Mouse (Mus musculus) liver, embryonic 14.5 days (tissue): Measurements from ENCODE around the gene Vmn2r3. TPM values are rescaled to one million over a fixed set of nuclear protein-coding genes. Genes with fewer than 3 reads are reported as not detected.
"Not testable (repeated sequence)": the region's sequence is repeated elsewhere in the genome, so short reads cannot be mapped to it uniquely, and the experiment has no call there.

Source experiments
- ATAC-seq: fragments of 200-750 bp; cut with Nextera tagmentation; 2 replicates; pipeline ENCODE4 v1.8.0; 2017; ENCODE audit warnings: moderate number of reproducible peaks, mild to moderate bottlenecking, moderate library complexity; ENCODE audit not compliant: insufficient read depth
- DNase-seq, 3 experiments: peaks; one replicate each; pipeline ENCODE4 v3.0.0-alpha.2; 2012 to 2013; ENCODE audit warnings: low read depth in 3 of 3, low spot score in 3 of 3
- H3K27ac ChIP-seq: fragments of 300-500 bp; sonication (generic); 2 replicates; pipeline ENCODE4 v1.5.1; 2014; ENCODE audit warnings: moderate library complexity, mild to moderate bottlenecking, control low read depth, inconsistent platforms
- H3K27me3 ChIP-seq: fragments of 300-500 bp; sonication (generic); 2 replicates; pipeline ENCODE4 v1.6.1; 2014; ENCODE audit warnings: mild to moderate bottlenecking, low read length, moderate library complexity; ENCODE audit not compliant: control insufficient read depth, insufficient read depth
- H3K36me3 ChIP-seq: fragments of 300-500 bp; sonication (generic); replicated peaks from 2 replicates; pipeline ENCODE4 v1.6.1; 2014; ENCODE audit warnings: low read depth; ENCODE audit not compliant: control insufficient read depth, insufficient read depth
- H3K4me1 ChIP-seq, 2 experiments: fragments of 200-500 bp in 1 of 2; fragments of 300-500 bp in 1 of 2; sonication (generic) in 1 of 2; replicated peaks; 2 replicates each; pipeline ENCODE4 v1.6.1; 2012 to 2014; ENCODE audit warnings: antibody characterized with exemption in 1 of 2, inconsistent platforms in 1 of 2, low read length in 1 of 2; ENCODE audit not compliant: control insufficient read depth in 2 of 2, insufficient read depth in 2 of 2
- H3K4me2 ChIP-seq: fragments of 300-500 bp; sonication (generic); 2 replicates; pipeline ENCODE4 v1.6.1; 2014; ENCODE audit warnings: low read depth, mild to moderate bottlenecking, control low read depth, moderate library complexity
- H3K4me3 ChIP-seq, 2 experiments: fragments of 200-500 bp in 1 of 2; fragments of 300-500 bp in 1 of 2; sonication (generic) in 1 of 2; 2 replicates each; pipeline ENCODE4 v1.5.1; 2012 to 2014; ENCODE audit warnings: low read depth in 2 of 2, low read length in 2 of 2, mild to moderate bottlenecking in 2 of 2, control low read depth in 1 of 2, inconsistent platforms in 1 of 2, moderate library complexity in 1 of 2; ENCODE audit not compliant: insufficient read depth in 1 of 2
- H3K9ac ChIP-seq: fragments of 300-500 bp; sonication (generic); replicated peaks from 2 replicates; pipeline ENCODE4 v1.6.1; 2014; ENCODE audit warnings: mild to moderate bottlenecking, control low read depth, moderate library complexity
- H3K9me3 ChIP-seq: fragments of 300-500 bp; sonication (generic); 2 replicates; pipeline ENCODE4 v1.6.1; 2016; ENCODE audit warnings: low read length, mixed read lengths; ENCODE audit not compliant: control insufficient read depth
- CTCF ChIP-seq: IDR thresholded peaks from 2 replicates; pipeline ENCODE4 v1.5.1; 2016; ENCODE audit warnings: antibody characterized with exemption, low read depth, control low read depth
- EP300 ChIP-seq: IDR thresholded peaks from 2 replicates; pipeline ENCODE4 v1.6.1; 2016; ENCODE audit warnings: antibody characterized with exemption, low read depth
- WGBS: fragments of 180-500 bp; shearing (Covaris S2); extraction: QIAGEN DNeasy Blood & Tissue Kit; methylation state at CpG from one replicate; pipeline ENCODE4 v1.1.7; 2014; ENCODE audit not compliant: insufficient replicate concordance; 5-methylcytosine and 5-hydroxymethylcytosine counted together
- polyA plus RNA-seq, 2 experiments: library from polyadenylated mRNA; depleted of rRNA in 1 of 2; stranded (reverse) in 1 of 2; unstranded in 1 of 2; fragments of >200 nt; fragmentation: Nextera tagmentation in 1 of 2; extraction: Ambion mirVana in 1 of 2; gene quantifications; 2 replicates each; pipeline versions ENCODE4 v1.2.1 to v1.2.3; 2012 to 2014

Vmn2r3 gene
- polyA plus RNA-seq, 2 experiments, result not detected

DNA sequence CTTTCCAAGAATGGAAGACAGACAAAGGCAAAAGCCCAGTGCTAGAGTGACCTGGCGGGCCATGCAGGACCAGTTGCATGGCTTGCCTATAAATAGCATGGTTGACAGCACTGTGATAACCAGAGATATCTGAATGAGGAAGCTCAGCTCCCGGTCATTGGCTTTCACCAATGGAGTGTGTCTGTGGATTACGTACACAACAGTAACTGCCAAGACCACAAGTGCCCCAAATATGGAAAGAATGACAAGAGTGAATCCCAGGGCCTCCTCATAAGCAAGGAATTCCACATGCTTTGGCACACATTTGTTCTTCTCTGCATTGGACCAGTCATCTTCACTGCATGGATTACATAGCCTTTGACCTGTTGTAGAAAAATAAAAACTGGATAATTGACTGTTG, 29.9 kb downstream of the Vmn2r3 start:
- TF ChIP-seq CTCF (no peak), EP300 (no peak)
- DNase-seq (no peak), ATAC-seq (no peak)
- Histone ChIP-seq H3K9me3 (no peaks in the 10 kb centered on the region), H3K27me3 (no peaks in the 10 kb centered on the region), H3K4me1 (no peaks in the 10 kb centered on the region), H3K4me2 (no peak overlapping the region), H3K4me3 (no peak overlapping the region), H3K9ac (no peak overlapping the region), H3K36me3 (no peaks in the 10 kb centered on the region), H3K27ac (no peak overlapping the region)
- 15% methylated on average over 3 of the region's 3 CpGs for WGBS

DNA sequence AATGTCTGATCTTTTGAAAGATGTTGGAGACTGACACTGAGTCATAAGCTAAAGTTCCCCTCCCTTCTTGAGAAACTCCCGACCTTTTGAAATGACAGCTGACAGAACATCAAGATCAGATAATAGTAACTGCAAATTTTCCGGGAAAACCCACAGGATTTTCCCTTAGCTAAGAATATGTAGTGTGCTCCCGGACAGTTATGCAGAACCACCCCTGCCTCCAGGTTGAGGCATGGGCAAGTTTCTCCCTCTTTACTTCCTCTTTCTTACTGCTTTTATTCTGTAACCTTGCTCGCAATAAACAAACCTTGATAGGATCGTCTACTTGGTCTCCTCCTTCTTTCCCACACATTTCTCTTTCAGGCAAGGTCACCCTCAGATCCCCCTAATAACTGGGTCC, 37.9 kb downstream of the Vmn2r3 start:
- Histone ChIP-seq H3K36me3 (no peaks in the 10 kb centered on the region), H3K4me1 (no peaks in the 10 kb centered on the region), H3K27me3 (no peaks in the 10 kb centered on the region), H3K27ac (no peak overlapping the region), H3K9ac (no peak overlapping the region), H3K4me2 (no peak overlapping the region), H3K4me3 (no peak overlapping the region), H3K9me3 (no peaks in the 10 kb centered on the region)
- TF ChIP-seq EP300 (no peak), CTCF (no peak)
- ATAC-seq (no peak), DNase-seq (no peak)
- 45% methylated on average over 5 of the region's 5 CpGs for WGBS

DNA sequence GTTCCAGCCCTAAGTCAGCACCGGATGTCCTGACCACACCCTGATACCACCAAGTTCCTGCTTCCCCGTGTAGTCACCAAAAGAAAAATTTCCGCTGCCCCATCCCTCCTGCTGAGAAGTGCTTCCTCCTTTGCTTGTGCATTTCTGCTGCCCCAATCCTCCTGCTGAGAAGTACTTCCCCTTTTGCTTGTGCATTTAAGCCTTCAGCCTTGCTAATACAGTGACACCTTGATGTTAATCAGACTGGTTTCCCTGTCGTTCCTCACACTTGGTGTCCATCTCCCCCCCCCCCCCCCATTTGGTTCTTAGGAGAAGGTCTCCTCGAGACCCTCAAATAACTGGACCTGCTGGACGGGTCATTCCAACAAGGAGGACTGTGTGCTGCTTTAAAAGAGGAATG, 39.0 kb downstream of the Vmn2r3 start:
- not testable (repeated sequence) for DNase-seq, H3K9me3 ChIP-seq, ATAC-seq, H3K4me2 ChIP-seq, H3K4me1 ChIP-seq, H3K36me3 ChIP-seq, H3K27ac ChIP-seq, H3K9ac ChIP-seq, H3K4me3 ChIP-seq, H3K27me3 ChIP-seq
- 53% methylated on average over 6 of the region's 6 CpGs for WGBS

DNA sequence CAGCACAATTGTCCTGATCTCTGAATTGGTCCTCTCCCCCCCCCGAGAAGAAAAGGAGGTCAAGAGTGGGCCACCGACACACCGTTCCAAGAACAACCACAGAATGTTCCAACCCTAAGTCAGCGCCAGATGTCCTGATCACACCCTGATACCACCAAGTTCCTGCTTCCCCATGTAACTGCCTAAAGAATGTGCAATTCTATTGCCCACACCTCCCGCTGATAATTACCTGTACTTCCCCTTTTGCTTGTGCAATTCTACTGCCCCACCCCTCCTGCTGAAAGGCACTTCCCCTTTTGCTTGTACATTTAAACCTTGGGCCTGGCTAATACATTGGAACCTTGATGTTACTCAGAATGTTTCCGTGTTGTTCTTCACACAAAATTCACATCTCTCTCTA, 54.0 kb downstream of the Vmn2r3 start:
- H3K9ac ChIP-seq, H3K4me1 ChIP-seq, H3K4me2 ChIP-seq, H3K27me3 ChIP-seq, H3K9me3 ChIP-seq, H3K4me3 ChIP-seq, DNase-seq, ATAC-seq, H3K36me3 ChIP-seq, H3K27ac ChIP-seq: not testable (repeated sequence)
- 28% methylated on average over 6 of the region's 6 CpGs for WGBS

DNA sequence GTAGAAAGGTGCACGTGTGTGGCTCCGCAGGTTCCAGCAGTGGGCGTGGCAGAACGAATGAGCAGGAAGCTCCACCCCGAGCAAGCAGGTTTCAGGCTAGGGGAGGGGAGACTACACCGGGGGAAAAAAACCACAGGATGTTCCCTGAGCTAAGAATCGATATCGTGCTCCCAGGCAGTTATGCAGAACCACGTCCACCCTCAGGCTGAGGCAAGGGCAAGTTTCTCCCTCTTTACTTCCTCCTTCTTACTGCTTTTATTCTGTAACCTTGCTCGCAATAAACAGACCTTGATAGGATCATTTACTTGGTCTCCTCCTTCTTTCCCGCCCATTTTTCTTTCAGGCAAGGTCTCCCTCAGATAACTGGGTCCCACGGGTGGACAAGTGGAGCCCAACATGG, 55.9 kb downstream of the Vmn2r3 start:
- H3K27me3 ChIP-seq, H3K9ac ChIP-seq, H3K4me1 ChIP-seq, H3K27ac ChIP-seq, H3K4me2 ChIP-seq, ATAC-seq, H3K36me3 ChIP-seq, H3K4me3 ChIP-seq, H3K9me3 ChIP-seq, DNase-seq: not testable (repeated sequence)
- WGBS, result 49% methylated on average over 7 of the region's 12 CpGs

DNA sequence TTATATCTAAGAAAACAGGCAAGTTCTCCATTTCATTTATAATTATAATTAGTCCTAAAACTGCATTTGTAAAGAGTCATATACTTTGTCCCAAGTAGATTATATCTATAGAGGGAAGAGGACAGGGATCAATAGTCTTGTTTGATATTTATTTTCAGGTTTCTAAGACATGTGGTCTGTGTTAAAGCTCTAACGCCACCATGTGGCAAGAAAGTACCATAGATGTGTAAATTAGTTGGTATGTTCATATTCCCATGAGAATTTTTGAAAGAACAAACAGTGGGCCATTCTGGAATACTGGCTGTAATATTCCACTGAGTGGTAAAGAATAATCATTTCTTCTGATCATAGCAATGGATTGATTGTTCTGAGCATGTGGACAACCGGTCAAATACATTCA, 62.3 kb downstream of the Vmn2r3 start:
- WGBS, result 39% methylated on average over 2 of the region's 2 CpGs
- no peak for TF ChIP-seq CTCF
- no peak for TF ChIP-seq EP300
- ATAC-seq (no peak), DNase-seq (no peak)
- Histone ChIP-seq H3K27ac (no peak overlapping the region), H3K9ac (no peak overlapping the region), H3K4me1 (no peaks in the 10 kb centered on the region), H3K4me3 (no peak overlapping the region), H3K4me2 (no peak overlapping the region), H3K36me3 (no peaks in the 10 kb centered on the region), H3K27me3 (no peaks in the 10 kb centered on the region), H3K9me3 (no peaks in the 10 kb centered on the region)

Other genes starting within 250 kb of the Vmn2r3 start
- gene Vmn2r1, start 208.2 kb downstream of the Vmn2r3 start, polyA plus RNA-seq (2012; rRNA removed), result 0.01 TPM in 2 replicates
- not detected in 2 replicates for gene Vmn2r1, start 208.2 kb downstream of the Vmn2r3 start, polyA plus RNA-seq (2014; fragmentation: Nextera tagmentation; extraction: Ambion mirVana)
- not detected in 2 replicates for gene Vmn2r2, start 147.8 kb downstream of the Vmn2r3 start, polyA plus RNA-seq (2012; rRNA removed)
- not detected in 2 replicates for gene Vmn2r2, start 147.8 kb downstream of the Vmn2r3 start, polyA plus RNA-seq (2014; fragmentation: Nextera tagmentation; extraction: Ambion mirVana)
- not detected in 2 replicates for gene Vmn2r4, start 125.7 kb upstream of the Vmn2r3 start, polyA plus RNA-seq (2012; rRNA removed)
- gene Vmn2r4, start 125.7 kb upstream of the Vmn2r3 start, polyA plus RNA-seq (2014; fragmentation: Nextera tagmentation; extraction: Ambion mirVana), result not detected in 2 replicates
- not detected in 2 replicates for gene Vmn2r5, start 220.1 kb upstream of the Vmn2r3 start, polyA plus RNA-seq (2012; rRNA removed)
- not detected in 2 replicates for gene Vmn2r5, start 220.1 kb upstream of the Vmn2r3 start, polyA plus RNA-seq (2014; fragmentation: Nextera tagmentation; extraction: Ambion mirVana)